Mouse (Mus musculus) olfactory bulb, adult 2 months (tissue): Measurements from ENCODE around the gene Chrm3.

ENCODE experiments used
- CTCF ChIP-seq: fragments of 200-500 bp; IDR thresholded peaks from 2 replicates; pipeline ENCODE4 v1.5.1; 2012; ENCODE audit warnings: low read depth, mild to moderate bottlenecking, low read length, moderate library complexity; ENCODE audit not compliant: insufficient read depth
- POLR2A ChIP-seq: fragments of 200-500 bp; IDR thresholded peaks from 2 replicates; pipeline ENCODE4 v1.6.1; 2012; ENCODE audit warnings: mild to moderate bottlenecking, low read depth, low read length, moderate library complexity; ENCODE audit not compliant: insufficient read depth

DNA sequence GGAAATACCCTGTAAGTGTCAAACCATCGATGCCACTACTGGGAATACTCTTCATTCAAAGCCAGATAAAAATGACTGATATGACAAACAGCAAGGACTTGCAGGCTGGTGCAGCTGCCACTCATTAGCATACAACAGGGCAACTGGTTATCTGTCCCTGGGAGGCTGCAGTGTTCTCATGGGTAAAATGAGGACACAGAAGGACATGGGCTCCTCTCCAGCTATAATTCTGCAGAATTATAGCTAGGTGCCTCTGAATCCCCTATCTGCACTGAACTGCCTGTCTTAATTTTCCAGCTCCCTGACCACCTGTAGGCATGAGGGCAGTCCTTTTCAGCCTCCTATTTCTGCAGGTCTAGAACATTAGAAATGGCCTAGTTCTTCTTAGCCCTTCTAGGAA is 463.4 kb downstream of the Chrm3 start:
- TF ChIP-seq CTCF (no peak), POLR2A (no peak)
